Mouse (Mus musculus) neural tube, embryonic 12.5 days (tissue): Measurements from ENCODE around the gene Anp32e. TPM values are rescaled to one million over a fixed set of nuclear protein-coding genes. Genes with fewer than 3 reads are reported as not detected.

Source experiments
- ATAC-seq: fragments of 200-750 bp; cut with Nextera tagmentation; 2 replicates; pipeline ENCODE4 v1.8.0; 2017; ENCODE audit warnings: low read depth, mild to moderate bottlenecking, moderate TSS enrichment, moderate library complexity; ENCODE audit not compliant: low FRiP score
- H3K27ac ChIP-seq: fragments of 300-500 bp; sonication (generic); 2 replicates; pipeline ENCODE4 v1.5.1; 2016
- H3K27me3 ChIP-seq: fragments of 300-500 bp; sonication (generic); replicated peaks from 2 replicates; pipeline ENCODE4 v1.6.1; 2016; ENCODE audit warnings: mild to moderate bottlenecking
- H3K36me3 ChIP-seq: fragments of 300-500 bp; sonication (generic); 2 replicates; pipeline ENCODE4 v1.6.1; 2016; ENCODE audit warnings: mild to moderate bottlenecking
- H3K4me1 ChIP-seq: fragments of 300-500 bp; sonication (generic); 2 replicates; pipeline ENCODE4 v1.6.1; 2016
- H3K4me2 ChIP-seq: fragments of 300-500 bp; sonication (generic); replicated peaks from 2 replicates; pipeline ENCODE4 v1.6.1; 2016; ENCODE audit warnings: mild to moderate bottlenecking
- H3K4me3 ChIP-seq: fragments of 300-500 bp; sonication (generic); 2 replicates; pipeline ENCODE4 v1.5.1; 2016
- H3K9ac ChIP-seq: fragments of 300-500 bp; sonication (generic); 2 replicates; pipeline ENCODE4 v1.6.1; 2016; ENCODE audit warnings: mild to moderate bottlenecking
- H3K9me3 ChIP-seq: fragments of 300-500 bp; sonication (generic); 2 replicates; pipeline ENCODE4 v1.6.1; 2016; ENCODE audit warnings: mild to moderate bottlenecking
- WGBS: fragments of 180-500 bp; shearing (Covaris S2); methylation state at CpG from one replicate; pipeline ENCODE4 v1.1.7; 2016; 5-methylcytosine and 5-hydroxymethylcytosine counted together
- polyA plus RNA-seq: library from polyadenylated mRNA; unstranded; fragments of >200 nt; fragmentation: Nextera tagmentation; extraction: Ambion mirVana; gene quantifications from 2 replicates; pipeline ENCODE4 v1.2.1, GENCODE M21; 2016

Gene Anp32e
- polyA plus RNA-seq, 1 experiment from 2014 or later, result 278 TPM

DNA sequence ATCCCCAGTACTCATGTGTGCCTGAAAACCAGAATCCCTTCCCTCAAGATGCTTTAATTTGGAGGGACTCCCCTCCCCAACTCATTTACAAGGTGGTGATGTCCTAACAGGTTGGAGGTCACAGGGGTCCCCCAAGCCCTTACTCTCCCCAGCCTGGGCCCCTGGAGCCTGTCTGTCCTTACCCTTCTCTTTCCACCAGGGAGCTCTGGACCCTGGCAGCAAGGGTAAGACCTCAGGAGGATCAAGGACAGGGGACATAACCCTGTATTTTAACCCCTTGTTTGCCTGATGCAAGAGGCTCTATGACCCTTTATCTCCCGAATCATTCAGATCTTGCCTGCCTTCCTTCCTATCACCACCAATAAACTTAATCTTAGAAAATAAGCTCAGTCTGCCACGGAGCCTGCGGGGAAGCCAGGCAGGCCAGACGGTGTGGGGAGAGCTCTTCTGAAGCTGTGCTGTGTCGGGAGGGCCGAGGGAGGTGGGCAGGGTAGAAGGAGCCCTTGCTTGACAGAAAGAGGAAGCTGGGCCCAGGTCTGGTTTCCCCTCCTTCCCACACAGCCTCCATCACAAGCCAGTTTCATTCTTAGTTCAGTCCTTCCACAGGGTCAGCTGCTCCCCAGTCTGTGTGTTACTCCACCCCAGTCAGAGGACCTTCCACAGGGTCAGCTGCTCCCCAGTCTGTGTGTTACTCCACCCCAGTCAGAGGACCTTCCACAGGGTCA lies 58.5 kb downstream of the Anp32e start:
- Histone ChIP-seq H3K4me2 (no peak overlapping the region), H3K4me1 (peaks cover 37% of the 10 kb centered on the region), H3K9me3 (no peaks in the 10 kb centered on the region), H3K36me3 (peaks cover 54% of the 10 kb centered on the region), H3K27me3 (no peaks in the 10 kb centered on the region), H3K4me3 (no peak overlapping the region), H3K9ac (no peak overlapping the region), H3K27ac (no peak overlapping the region)
- no peak for ATAC-seq
- 74% methylated on average over 6 of the region's 6 CpGs for WGBS

DNA sequence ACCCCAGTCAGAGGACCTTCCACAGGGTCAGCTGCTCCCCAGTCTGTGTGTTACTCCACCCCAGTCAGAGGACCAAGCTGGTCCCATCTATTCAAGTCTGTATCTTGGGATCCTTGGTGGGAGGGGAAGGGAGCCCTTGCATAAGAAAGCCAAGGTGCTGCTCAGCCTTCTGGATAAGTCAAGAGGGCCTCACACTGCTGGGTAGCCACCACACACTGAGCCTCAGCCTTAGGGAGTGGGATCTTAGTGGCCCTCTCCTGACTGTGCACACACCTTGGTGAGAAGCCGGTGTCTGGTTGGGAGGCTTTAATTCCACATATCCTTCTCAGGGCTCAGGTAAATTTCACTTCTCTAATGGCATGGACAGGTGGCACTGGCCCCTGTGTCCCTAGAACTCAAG lies 59.1 kb downstream of the Anp32e start:
- no peak for ATAC-seq
- no peaks in the 10 kb centered on the region for H3K9me3 ChIP-seq
- H3K9ac ChIP-seq, result no peak overlapping the region
- no peak overlapping the region for H3K4me3 ChIP-seq
- no peak overlapping the region for H3K4me2 ChIP-seq
- H3K27ac ChIP-seq, result no peak overlapping the region
- H3K36me3 ChIP-seq, result peaks cover 58% of the 10 kb centered on the region
- 91% methylated on average over 1 of the region's 1 CpGs for WGBS
- H3K4me1 ChIP-seq, result peaks cover 43% of the 10 kb centered on the region
- H3K27me3 ChIP-seq, result no peaks in the 10 kb centered on the region

DNA sequence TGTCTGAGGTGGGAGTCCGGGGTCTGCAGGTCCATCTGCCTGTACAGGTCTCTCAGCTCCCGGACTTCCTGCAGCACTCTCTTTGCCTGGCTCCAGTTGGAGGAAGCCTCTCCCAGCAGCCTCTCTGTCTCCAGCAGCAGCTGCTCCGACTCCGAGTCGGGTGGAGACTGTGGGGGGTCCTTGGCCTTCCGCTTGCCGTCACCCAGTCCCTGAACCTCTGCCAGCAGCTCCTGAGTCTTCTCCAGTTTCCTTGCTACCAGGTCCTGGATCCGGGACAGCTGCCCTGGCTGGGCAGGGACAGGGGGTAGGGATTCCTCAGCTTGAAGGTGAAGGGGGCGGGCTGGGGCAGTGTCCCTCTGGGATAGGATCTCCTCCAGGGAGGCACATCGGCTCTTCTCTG lies 59.9 kb downstream of the Anp32e start:
- H3K4me1 ChIP-seq, result peaks cover 51% of the 10 kb centered on the region
- H3K36me3 ChIP-seq, result peaks cover 58% of the 10 kb centered on the region
- 67% methylated on average over 10 of the region's 10 CpGs for WGBS
- no peak overlapping the region for H3K4me2 ChIP-seq
- no peak overlapping the region for H3K27ac ChIP-seq
- no peak for ATAC-seq
- H3K4me3 ChIP-seq, result no peak overlapping the region
- H3K9me3 ChIP-seq, result no peaks in the 10 kb centered on the region
- H3K9ac ChIP-seq, result no peak overlapping the region
- H3K27me3 ChIP-seq, result no peaks in the 10 kb centered on the region

DNA sequence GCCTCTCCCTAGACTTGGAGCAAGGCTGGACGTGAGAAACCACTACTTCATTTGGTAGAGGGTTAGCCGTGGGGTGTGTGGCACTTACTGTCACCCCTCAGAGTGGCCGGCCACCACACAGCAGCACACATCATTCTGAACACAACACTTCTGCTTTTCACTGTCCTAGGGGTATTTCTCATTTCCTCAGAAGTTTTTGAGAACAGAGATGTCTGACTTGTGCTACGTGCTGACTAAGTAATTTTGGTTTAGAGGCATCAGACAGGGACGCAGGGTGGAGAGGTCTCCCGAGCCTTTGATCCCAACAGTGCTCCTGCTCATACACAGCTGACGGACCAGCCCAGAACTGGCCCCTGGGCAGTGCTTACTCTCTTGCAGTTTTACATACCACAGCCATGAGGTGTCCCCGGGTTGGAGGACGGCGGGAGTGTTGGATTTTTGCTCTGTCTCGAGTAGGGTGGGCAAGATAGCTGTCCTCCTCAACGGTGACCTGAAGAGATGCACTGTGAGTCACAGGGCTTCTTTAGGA lies 61.4 kb downstream of the Anp32e start:
- H3K9me3 ChIP-seq, result no peaks in the 10 kb centered on the region
- no peak overlapping the region for H3K9ac ChIP-seq
- H3K4me3 ChIP-seq, result no peak overlapping the region
- H3K27me3 ChIP-seq, result no peaks in the 10 kb centered on the region
- H3K4me2 ChIP-seq, result no peak overlapping the region
- H3K4me1 ChIP-seq, result peaks cover 46% of the 10 kb centered on the region
- no peak for ATAC-seq
- H3K36me3 ChIP-seq, result peaks cover 58% of the 10 kb centered on the region
- WGBS, result 94% methylated on average over 12 of the region's 12 CpGs
- no peak overlapping the region for H3K27ac ChIP-seq

DNA sequence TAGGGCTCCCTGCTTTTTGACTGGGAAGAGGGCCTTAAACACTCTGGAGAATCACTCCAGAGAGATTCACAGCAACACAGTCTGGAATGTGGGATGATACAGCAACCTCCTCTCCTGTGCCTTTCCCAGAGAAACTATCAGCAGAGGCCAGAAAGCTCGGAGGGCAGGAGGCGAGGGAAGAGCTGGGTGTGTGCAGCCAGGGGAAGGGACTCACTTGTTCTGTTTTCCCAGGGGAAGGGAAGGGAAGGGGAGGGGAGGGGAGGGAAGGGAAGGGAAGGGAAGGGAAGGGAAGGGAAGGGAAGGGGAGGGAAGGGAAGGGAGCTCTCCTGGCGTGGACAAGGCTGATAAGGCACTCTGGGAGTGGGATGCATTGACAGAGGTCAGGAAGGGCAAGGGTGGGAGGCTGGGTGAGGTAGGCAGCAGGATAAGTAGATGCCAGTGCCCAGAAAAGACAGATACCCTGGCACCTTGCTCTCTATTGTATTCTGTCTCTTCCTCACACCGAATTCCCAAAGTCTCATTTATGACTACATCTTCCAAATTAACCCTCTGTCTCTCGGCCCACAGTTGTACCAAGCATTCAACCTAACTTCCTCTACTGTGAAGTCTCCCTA lies 64.1 kb downstream of the Anp32e start:
- H3K9ac ChIP-seq, result peak overlapping the region; percentile 99
- no peaks in the 10 kb centered on the region for H3K27me3 ChIP-seq
- peak overlapping the region; percentile 22; the same call in 1 of the 2 replicates for H3K27ac ChIP-seq
- H3K4me2 ChIP-seq, result peak overlapping the region; percentile 91
- peaks cover 47% of the 10 kb centered on the region for H3K4me1 ChIP-seq
- no peaks in the 10 kb centered on the region for H3K9me3 ChIP-seq
- no peak for ATAC-seq
- 50% methylated on average over 5 of the region's 5 CpGs for WGBS
- peak overlapping the region; percentile 85 for H3K4me3 ChIP-seq
- peaks cover 49% of the 10 kb centered on the region for H3K36me3 ChIP-seq

DNA sequence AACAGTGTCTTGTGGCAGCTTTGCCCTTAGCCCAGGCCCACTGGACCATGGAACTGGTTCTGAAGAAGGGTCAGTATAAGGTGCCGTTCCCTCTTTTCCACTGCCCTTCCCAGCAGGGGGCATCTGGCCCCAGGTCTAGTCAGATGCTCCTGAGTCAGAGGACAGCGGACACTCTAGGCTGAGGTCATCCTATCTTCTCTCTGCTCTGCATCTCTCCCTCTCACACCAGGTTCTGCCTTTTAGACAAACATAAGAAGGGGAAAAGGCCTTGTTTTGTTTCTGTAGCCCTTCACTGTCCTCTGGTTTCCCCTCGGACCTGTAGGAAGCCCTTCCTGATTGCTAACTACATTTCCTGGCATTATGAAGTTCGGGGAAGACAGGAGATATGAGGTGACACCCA lies 64.8 kb downstream of the Anp32e start:
- Histone ChIP-seq H3K9ac (peak overlapping the region; percentile 99), H3K4me3 (peak overlapping the region; percentile 85), H3K27ac (no peak overlapping the region), H3K9me3 (no peaks in the 10 kb centered on the region), H3K36me3 (peaks cover 41% of the 10 kb centered on the region), H3K27me3 (no peaks in the 10 kb centered on the region), H3K4me2 (peak overlapping the region; percentile 91), H3K4me1 (peaks cover 47% of the 10 kb centered on the region)
- ATAC-seq, result no peak
- WGBS, result 34% methylated on average over 4 of the region's 4 CpGs

DNA sequence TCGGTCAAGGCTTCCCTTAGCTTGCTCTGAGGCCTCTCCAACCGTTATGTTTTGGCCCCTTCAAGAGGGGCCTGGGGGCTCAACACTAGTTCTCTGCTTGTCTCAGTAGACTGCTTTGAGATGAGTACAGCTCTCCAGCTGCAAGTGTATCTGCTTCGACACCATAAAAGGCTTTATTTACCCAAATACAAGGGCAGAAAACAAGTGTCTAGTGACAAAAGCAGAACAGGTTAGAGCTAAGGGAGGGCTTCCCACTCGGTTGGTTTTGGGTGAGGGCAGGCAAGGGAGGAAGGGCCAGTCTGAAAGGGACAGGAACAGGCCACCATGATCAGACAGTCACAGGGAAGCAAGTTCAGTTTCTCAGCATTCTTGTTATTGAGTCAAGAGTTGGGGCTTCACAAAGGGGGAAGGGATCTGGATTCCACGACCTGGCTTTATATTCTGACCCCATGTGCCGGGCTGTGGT lies 65.4 kb downstream of the Anp32e start:
- H3K9me3 ChIP-seq, result no peaks in the 10 kb centered on the region
- peak overlapping the region; percentile 99 for H3K9ac ChIP-seq
- peaks cover 36% of the 10 kb centered on the region for H3K36me3 ChIP-seq
- no peak for ATAC-seq
- peaks cover 47% of the 10 kb centered on the region for H3K4me1 ChIP-seq
- H3K27ac ChIP-seq, result peak overlapping the region; percentile 3; the same call in 1 of the 2 replicates
- H3K27me3 ChIP-seq, result no peaks in the 10 kb centered on the region
- 11% methylated on average over 6 of the region's 6 CpGs for WGBS
- peak overlapping the region; percentile 85 for H3K4me3 ChIP-seq
- peak overlapping the region; percentile 91 for H3K4me2 ChIP-seq

DNA sequence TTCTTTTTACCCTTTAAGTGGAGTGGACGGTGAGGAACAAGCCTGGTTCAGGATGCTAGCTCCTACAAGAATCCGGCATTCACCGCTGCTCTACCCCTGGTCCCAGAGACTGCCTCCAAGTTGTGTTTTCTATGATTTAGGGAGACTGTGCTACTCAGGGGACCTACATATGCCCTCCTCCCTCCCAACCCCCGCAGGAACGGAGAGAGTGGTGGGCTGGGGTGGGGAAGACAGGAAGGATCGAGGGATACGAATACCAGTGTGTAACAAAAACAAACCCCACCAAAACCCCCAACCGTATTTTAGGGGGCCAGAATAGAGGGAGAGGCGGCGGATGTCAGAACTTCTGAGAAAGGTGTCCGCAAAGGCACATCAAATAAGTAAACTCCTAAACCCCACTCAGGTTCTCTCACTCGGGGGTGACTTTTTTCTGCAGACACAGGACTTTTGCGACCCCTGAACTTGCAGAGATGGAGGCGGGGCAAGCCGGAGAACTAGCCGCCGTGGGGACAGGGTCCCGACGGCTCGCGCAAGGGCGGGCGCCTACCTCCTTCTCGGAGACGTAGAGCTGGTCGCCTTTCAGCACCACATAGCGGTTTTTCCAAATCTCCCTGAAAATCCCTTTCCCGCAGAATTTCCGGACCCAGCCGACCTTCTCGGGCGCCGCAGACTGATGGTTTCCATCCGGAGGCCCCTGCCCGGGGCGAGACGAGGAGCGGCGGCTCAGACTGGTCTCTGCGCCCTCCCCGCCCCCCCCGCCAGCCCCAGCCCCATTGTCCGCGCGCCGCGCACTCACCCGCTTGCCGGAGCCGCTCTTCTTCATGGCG lies 66.1 kb downstream of the Anp32e start:
- under 1% methylated on average over 49 of the region's 51 CpGs for WGBS
- peaks cover 30% of the 10 kb centered on the region for H3K36me3 ChIP-seq
- H3K4me2 ChIP-seq, result peak overlapping the region; percentile 91
- peak overlapping the region; percentile 85 for H3K4me3 ChIP-seq
- H3K27ac ChIP-seq, result peak overlapping the region; percentile 98
- H3K4me1 ChIP-seq, result peaks cover 47% of the 10 kb centered on the region
- H3K9ac ChIP-seq, result peak overlapping the region; percentile 99
- no peaks in the 10 kb centered on the region for H3K27me3 ChIP-seq
- H3K9me3 ChIP-seq, result no peaks in the 10 kb centered on the region
- peak; percentile 77 for ATAC-seq

DNA sequence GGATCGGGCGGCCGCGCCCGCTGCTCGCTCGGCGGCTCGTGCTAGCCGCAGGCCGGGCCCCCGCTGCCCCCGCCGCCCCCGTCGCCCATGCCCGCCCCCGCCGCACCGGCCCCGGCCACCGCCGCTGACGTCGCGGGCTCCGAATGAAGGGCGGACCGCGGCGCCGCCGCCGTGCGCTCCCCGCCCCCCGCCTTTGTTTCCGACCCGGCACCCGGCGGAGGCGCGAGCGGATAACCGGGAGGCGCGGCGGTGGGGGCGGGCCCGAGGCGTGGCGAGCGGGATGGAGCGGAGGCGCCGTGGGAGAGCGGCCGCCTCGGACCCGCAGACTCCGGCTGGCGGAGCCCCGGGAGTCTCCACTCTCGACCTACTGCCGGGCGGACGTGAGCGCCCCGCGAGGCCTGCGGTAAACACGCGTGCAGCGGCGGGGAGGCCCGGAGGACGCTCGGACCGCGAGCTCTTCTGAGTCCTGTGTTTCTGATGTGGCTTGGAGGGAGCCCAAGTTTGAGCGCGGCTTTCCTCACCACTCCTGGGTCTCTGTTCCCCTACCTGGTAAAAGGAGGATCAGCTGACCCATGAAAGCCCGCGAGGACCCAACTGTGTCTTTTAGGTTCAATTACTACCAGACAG lies 66.9 kb downstream of the Anp32e start, which contains the start of gene Plekho1:
TSS of gene Plekho1 (minus strand) at position 200 of the 627 bp plus-strand sequence.
- H3K4me2 ChIP-seq, result peak within 1 kb of the TSS; percentile 91
- H3K36me3 ChIP-seq, result peaks cover 23% of the 10 kb centered on the region
- H3K27me3 ChIP-seq, result no peaks in the 10 kb centered on the region
- H3K9me3 ChIP-seq, result no peaks in the 10 kb centered on the region
- peak within 1 kb of the TSS; percentile 85 for H3K4me3 ChIP-seq
- peaks cover 47% of the 10 kb centered on the region for H3K4me1 ChIP-seq
- under 1% methylated on average over 71 of the region's 84 CpGs for WGBS
- ATAC-seq, result peak; percentile 70
- peak within 1 kb of the TSS; percentile 99 for H3K9ac ChIP-seq
- H3K27ac ChIP-seq, result peak within 1 kb of the TSS; percentile 98

DNA sequence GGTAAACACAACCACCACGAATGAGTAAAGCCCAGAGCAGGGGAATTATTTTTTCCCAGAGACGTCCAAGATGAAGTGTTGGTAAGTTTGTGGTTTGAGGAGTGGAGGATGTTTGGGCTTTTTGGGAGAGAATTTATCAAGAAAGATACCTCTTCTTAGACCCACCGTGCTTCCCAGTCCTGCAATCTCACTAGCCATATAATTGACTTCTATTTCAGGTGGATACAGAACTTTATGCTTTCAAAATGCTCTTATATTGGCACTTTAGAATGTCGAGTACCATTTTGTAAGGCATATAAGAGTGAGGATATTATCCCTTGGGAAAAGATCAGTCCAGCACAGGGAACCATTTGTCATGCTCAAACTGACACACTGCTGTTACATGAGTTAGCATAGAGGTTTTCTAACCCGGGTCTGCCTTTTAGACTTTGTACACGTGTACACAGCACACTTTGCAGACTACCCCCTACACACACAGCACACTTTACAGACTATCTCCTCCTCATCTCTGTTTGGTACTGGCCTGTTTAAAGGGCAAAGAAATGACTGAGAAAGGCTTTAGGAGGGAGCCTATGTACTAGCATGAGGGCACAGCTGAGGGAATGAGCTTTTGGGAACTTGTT lies 67.5 kb downstream of the Anp32e start:
- Histone ChIP-seq H3K4me1 (peaks cover 44% of the 10 kb centered on the region), H3K4me3 (peak overlapping the region; percentile 85), H3K27ac (peak overlapping the region; percentile 98), H3K4me2 (peak overlapping the region; percentile 91), H3K9ac (peak overlapping the region; percentile 99), H3K27me3 (no peaks in the 10 kb centered on the region), H3K36me3 (peaks cover 17% of the 10 kb centered on the region), H3K9me3 (no peaks in the 10 kb centered on the region)
- WGBS, result 8% methylated on average over 6 of the region's 6 CpGs
- peak; percentile 26; the same call in 1 of the 2 replicates for ATAC-seq
